Mouse (Mus musculus): Measurements from ENCODE around the gene Rbfox3. TPM values are rescaled to one million over a fixed set of nuclear protein-coding genes. Genes with fewer than 3 reads are reported as not detected.

Gene Rbfox3
- polyA plus RNA-seq, 1 experiment, result 0.19 TPM

DNA sequence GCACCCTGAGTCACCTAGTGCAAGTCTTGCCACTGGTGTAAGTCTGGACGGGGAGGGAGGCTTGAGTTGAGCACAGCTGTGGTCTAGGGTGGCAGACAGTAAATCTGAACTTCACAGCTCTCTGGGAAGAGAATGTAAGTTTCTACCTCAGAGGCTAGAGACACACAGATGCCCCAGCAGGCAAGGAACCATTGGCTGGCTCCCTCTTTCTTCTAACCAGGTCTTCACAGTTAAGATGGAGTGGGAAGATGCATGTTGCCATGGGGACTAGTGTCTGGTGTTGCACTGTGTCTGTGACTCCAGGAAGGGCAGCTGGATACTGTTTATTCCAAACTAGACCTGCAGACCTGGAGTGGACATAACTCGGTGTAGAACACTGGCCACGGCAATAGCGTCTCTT, 348.6 kb downstream of the Rbfox3 start:
- Histone ChIP-seq H3K27me3 (ENCODE audit: control insufficient read depth, insufficient read depth, low read length) (no peaks in the 10 kb centered on the region), H3K4me3 (ENCODE audit: low read depth, low read length) (no peak overlapping the region), H3K4me1 (ENCODE audit: control insufficient read depth, insufficient read depth, insufficient read length, low read length) (no peaks in the 10 kb centered on the region), H3K27ac (ENCODE audit: insufficient read depth, low read depth, low read length) (no peak overlapping the region), H3K36me3 (ENCODE audit: control insufficient read depth, insufficient read depth, low read length) (no peaks in the 10 kb centered on the region)
- TF ChIP-seq CTCF (IDR thresholded peaks at IDR 0.05; ENCODE audit: extremely low read depth, insufficient read length, insufficient replicate concordance, low read depth, low read length), result no peak
- no peak for TF ChIP-seq POLR2A (IDR thresholded peaks at IDR 0.05; ENCODE audit: low read depth, low read length)
- 70% methylated on average over 4 of the region's 4 CpGs for WGBS

GRCm38 (mm10) chr11:118558193-118558592, 353.2 kb downstream of the Rbfox3 start:
- no peaks in the 10 kb centered on the region for H3K36me3 ChIP-seq (ENCODE audit: control insufficient read depth, insufficient read depth, low read length)
- TF ChIP-seq POLR2A (IDR thresholded peaks at IDR 0.05; ENCODE audit: low read depth, low read length) (no peak), CTCF (IDR thresholded peaks at IDR 0.05; ENCODE audit: extremely low read depth, insufficient read length, insufficient replicate concordance, low read depth, low read length) (no peak)
- no peaks in the 10 kb centered on the region for H3K4me1 ChIP-seq (ENCODE audit: control insufficient read depth, insufficient read depth, insufficient read length, low read length)
- no peaks in the 10 kb centered on the region for H3K27me3 ChIP-seq (ENCODE audit: control insufficient read depth, insufficient read depth, low read length)
- H3K4me3 ChIP-seq (ENCODE audit: low read depth, low read length), result no peak overlapping the region
- no peak overlapping the region for H3K27ac ChIP-seq (ENCODE audit: insufficient read depth, low read depth, low read length)
- 60% methylated on average over 8 of the region's 8 CpGs for WGBS

DNA sequence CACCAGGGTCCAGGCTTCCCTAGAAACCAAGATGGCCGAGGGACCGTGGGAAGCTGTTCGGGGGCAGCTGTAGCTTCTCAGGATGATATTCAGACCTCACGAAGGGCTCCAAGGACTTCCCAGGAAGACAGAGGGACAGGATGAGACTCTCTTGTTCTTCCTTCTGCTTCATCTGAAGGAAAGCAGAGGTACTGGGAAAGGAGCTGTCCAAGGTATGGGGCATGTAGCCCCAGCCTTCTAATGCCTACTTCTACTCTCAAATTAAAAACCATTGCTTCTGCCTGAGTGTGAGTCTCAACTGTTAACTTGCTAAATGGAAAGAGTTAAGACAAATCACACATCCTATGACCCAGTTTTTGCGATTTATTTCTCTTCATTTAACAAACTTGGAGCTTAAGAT, 355.8 kb downstream of the Rbfox3 start:
- WGBS, result 61% methylated on average over 5 of the region's 5 CpGs
- H3K36me3 ChIP-seq (ENCODE audit: control insufficient read depth, insufficient read depth, low read length), result no peaks in the 10 kb centered on the region

DNA sequence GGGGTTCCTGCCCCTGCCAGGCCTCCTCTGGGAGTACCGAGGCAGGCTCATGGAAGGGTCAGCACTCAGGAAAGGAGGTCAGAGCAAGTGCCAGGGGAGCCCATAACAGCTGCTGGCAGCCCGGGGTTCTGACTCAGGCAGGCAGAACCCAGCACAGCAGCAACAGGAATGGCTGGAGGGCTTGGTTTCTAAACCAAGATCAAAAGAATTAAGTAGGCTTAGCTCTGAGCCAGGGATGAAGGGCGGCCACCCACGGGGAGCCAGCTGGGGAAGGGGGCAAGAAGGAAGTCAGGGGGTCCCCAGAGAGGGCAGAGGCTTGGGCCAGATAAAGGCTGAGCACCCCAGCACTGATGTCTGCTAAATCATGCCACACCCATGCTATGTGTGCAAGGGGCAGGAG, 356.9 kb downstream of the Rbfox3 start:
- TF ChIP-seq POLR2A (IDR thresholded peaks at IDR 0.05; ENCODE audit: low read depth, low read length) (no peak), CTCF (IDR thresholded peaks at IDR 0.05; ENCODE audit: extremely low read depth, insufficient read length, insufficient replicate concordance, low read depth, low read length) (no peak)
- H3K4me1 ChIP-seq (ENCODE audit: control insufficient read depth, insufficient read depth, insufficient read length, low read length), result no peaks in the 10 kb centered on the region
- no peaks in the 10 kb centered on the region for H3K27me3 ChIP-seq (ENCODE audit: control insufficient read depth, insufficient read depth, low read length)
- H3K27ac ChIP-seq (ENCODE audit: insufficient read depth, low read depth, low read length), result no peak overlapping the region
- WGBS, result 41% methylated on average over 4 of the region's 4 CpGs
- H3K4me3 ChIP-seq (ENCODE audit: low read depth, low read length), result no peak overlapping the region
- no peaks in the 10 kb centered on the region for H3K36me3 ChIP-seq (ENCODE audit: control insufficient read depth, insufficient read depth, low read length)

More for the DNA sequence above, 355.8 kb downstream of the Rbfox3 start:
- Histone ChIP-seq H3K27me3 (ENCODE audit: control insufficient read depth, insufficient read depth, low read length) (no peaks in the 10 kb centered on the region), H3K27ac (ENCODE audit: insufficient read depth, low read depth, low read length) (no peak overlapping the region), H3K4me3 (ENCODE audit: low read depth, low read length) (no peak overlapping the region), H3K4me1 (ENCODE audit: control insufficient read depth, insufficient read depth, insufficient read length, low read length) (no peaks in the 10 kb centered on the region)
- TF ChIP-seq POLR2A (IDR thresholded peaks at IDR 0.05; ENCODE audit: low read depth, low read length) (no peak), CTCF (IDR thresholded peaks at IDR 0.05; ENCODE audit: extremely low read depth, insufficient read length, insufficient replicate concordance, low read depth, low read length) (no peak)

GRCm38 (mm10) chr11:118553926-118554325, 357.5 kb downstream of the Rbfox3 start:
- Histone ChIP-seq H3K27me3 (ENCODE audit: control insufficient read depth, insufficient read depth, low read length) (no peaks in the 10 kb centered on the region), H3K4me1 (ENCODE audit: control insufficient read depth, insufficient read depth, insufficient read length, low read length) (no peaks in the 10 kb centered on the region), H3K4me3 (ENCODE audit: low read depth, low read length) (no peak overlapping the region), H3K36me3 (ENCODE audit: control insufficient read depth, insufficient read depth, low read length) (no peaks in the 10 kb centered on the region), H3K27ac (ENCODE audit: insufficient read depth, low read depth, low read length) (no peak overlapping the region)
- WGBS, result 22% methylated on average over 4 of the region's 4 CpGs
- TF ChIP-seq CTCF (IDR thresholded peaks at IDR 0.05; ENCODE audit: extremely low read depth, insufficient read length, insufficient replicate concordance, low read depth, low read length) (no peak), POLR2A (IDR thresholded peaks at IDR 0.05; ENCODE audit: low read depth, low read length) (no peak)

DNA sequence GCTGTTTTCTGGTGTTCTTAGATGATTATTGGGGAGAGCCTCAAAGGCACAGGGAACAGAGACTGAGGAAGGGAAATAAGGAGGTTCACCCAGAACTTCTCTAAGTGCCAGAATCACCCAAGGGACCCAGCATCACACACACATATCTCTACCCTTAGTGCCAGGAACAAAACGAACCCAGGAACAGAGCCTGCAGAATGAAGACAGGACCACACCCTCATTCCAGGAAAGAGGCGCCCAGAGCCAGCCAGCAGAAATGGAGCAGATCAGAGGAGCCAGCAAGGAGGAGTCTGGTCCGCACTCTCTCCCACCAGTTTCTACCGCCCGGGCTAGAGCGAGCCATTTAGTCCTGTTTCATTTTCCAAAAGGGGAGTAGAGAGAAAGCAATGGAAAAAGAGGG, 358.4 kb downstream of the Rbfox3 start:
- no peak overlapping the region for H3K4me3 ChIP-seq (ENCODE audit: low read depth, low read length)
- TF ChIP-seq CTCF (IDR thresholded peaks at IDR 0.05; ENCODE audit: extremely low read depth, insufficient read length, insufficient replicate concordance, low read depth, low read length), result no peak
- TF ChIP-seq POLR2A (IDR thresholded peaks at IDR 0.05; ENCODE audit: low read depth, low read length), result no peak
- H3K27ac ChIP-seq (ENCODE audit: insufficient read depth, low read depth, low read length), result no peak overlapping the region
- no peaks in the 10 kb centered on the region for H3K27me3 ChIP-seq (ENCODE audit: control insufficient read depth, insufficient read depth, low read length)
- H3K4me1 ChIP-seq (ENCODE audit: control insufficient read depth, insufficient read depth, insufficient read length, low read length), result no peaks in the 10 kb centered on the region
- WGBS, result 48% methylated on average over 6 of the region's 6 CpGs
- H3K36me3 ChIP-seq (ENCODE audit: control insufficient read depth, insufficient read depth, low read length), result no peaks in the 10 kb centered on the region

- 71% methylated on average over 4 of the region's 4 CpGs for WGBS
- Histone ChIP-seq H3K36me3 (ENCODE audit: control insufficient read depth, insufficient read depth, low read length) (no peaks in the 10 kb centered on the region), H3K4me1 (ENCODE audit: control insufficient read depth, insufficient read depth, insufficient read length, low read length) (no peaks in the 10 kb centered on the region), H3K4me3 (ENCODE audit: low read depth, low read length) (no peak overlapping the region), H3K27ac (ENCODE audit: insufficient read depth, low read depth, low read length) (no peak overlapping the region), H3K27me3 (ENCODE audit: control insufficient read depth, insufficient read depth, low read length) (no peaks in the 10 kb centered on the region)
- no peak for TF ChIP-seq CTCF (IDR thresholded peaks at IDR 0.05; ENCODE audit: extremely low read depth, insufficient read length, insufficient replicate concordance, low read depth, low read length)
- TF ChIP-seq POLR2A (IDR thresholded peaks at IDR 0.05; ENCODE audit: low read depth, low read length), result no peak
These were observed 358.9 kb downstream of the Rbfox3 start for GRCm38 (mm10) chr11:118552478-118552877.

GRCm38 (mm10) chr11:118551705-118552104, 359.7 kb downstream of the Rbfox3 start:
- 64% methylated on average over 3 of the region's 3 CpGs for WGBS
- Histone ChIP-seq H3K4me1 (ENCODE audit: control insufficient read depth, insufficient read depth, insufficient read length, low read length) (no peaks in the 10 kb centered on the region), H3K27ac (ENCODE audit: insufficient read depth, low read depth, low read length) (no peak overlapping the region), H3K27me3 (ENCODE audit: control insufficient read depth, insufficient read depth, low read length) (no peaks in the 10 kb centered on the region), H3K4me3 (ENCODE audit: low read depth, low read length) (no peak overlapping the region), H3K36me3 (ENCODE audit: control insufficient read depth, insufficient read depth, low read length) (no peaks in the 10 kb centered on the region)
- TF ChIP-seq POLR2A (IDR thresholded peaks at IDR 0.05; ENCODE audit: low read depth, low read length) (no peak), CTCF (IDR thresholded peaks at IDR 0.05; ENCODE audit: extremely low read depth, insufficient read length, insufficient replicate concordance, low read depth, low read length) (no peak)

Data from small intestine, adult 2 months (tissue).